Mouse (Mus musculus) megakaryocyte, embryonic 14.5 days (primary cell): ENCODE data around the gene Thnsl1.

Source experiments
- FLI1 ChIP-seq: IDR thresholded peaks from 2 replicates; pipeline ENCODE4 v1.6.1; 2012; ENCODE audit warnings: low read length, inconsistent platforms, mixed read lengths
- GATA1 ChIP-seq: IDR thresholded peaks from 3 replicates; pipeline ENCODE4 v1.6.1; 2012; ENCODE audit warnings: mixed read lengths, low read length, inconsistent platforms, borderline replicate concordance

DNA sequence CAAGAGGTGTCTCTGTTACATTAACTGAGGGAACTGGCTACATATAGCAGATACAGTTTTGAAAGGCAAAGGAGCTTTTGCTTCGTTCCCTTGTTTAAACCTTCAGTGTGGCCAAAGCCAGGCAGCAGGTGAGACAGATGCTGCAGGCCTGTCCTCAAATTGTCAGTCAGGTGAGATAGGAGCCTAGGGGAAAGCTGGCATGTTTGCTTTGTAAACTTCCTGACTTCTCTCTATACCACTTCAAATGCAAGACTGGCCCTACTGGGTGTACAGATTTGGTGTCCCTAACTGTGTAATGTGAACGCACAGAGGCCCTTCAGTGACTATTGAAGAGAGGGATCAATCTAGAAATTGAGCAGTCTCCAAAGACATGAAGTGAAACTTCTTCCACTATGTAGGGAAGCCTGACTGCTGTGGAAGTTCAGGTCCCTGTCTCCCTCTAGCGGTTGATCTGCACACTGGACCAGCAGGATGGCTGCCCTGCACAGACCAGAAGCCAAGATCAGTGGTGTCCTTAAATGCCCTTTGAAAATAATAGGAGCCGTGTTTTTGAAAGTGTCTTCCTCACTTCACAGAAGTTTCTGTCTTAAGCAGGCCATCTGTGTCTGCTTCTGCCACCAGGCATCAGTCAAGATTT lies 56.0 kb downstream of the Thnsl1 start:
- TF ChIP-seq GATA1, result no peak
- no peak for TF ChIP-seq FLI1
